Mouse (Mus musculus): Measurements from ENCODE around the gene Adam23. TPM values are rescaled to one million over a fixed set of nuclear protein-coding genes. Genes with fewer than 3 reads are reported as not detected.

The Adam23 gene
- polyA plus RNA-seq, 1 experiment from 2014 or later: 4.5 TPM

GRCm38 (mm10) chr1:63529901-63530300, 84.2 kb downstream of the Adam23 start:
- Histone ChIP-seq H3K36me3 (replicated peaks; ENCODE audit: insufficient read depth, low read length) (no peaks in the 10 kb centered on the region), H3K4me3 (ENCODE audit: low read depth, low read length) (no peak overlapping the region), H3K9ac (replicated peaks) (no peak overlapping the region), H3K27me3 (ENCODE audit: insufficient read depth, low read length) (no peaks in the 10 kb centered on the region), H3K27ac (ENCODE audit: low read depth) (no peak overlapping the region), H3K4me2 (ENCODE audit: low read depth, low read length) (no peak overlapping the region), H3K4me1 (ENCODE audit: insufficient read depth) (no peaks in the 10 kb centered on the region), H3K9me3 (ENCODE audit: low read length) (no peaks in the 10 kb centered on the region)
- DNase-seq (no peak), ATAC-seq (no peak)
- TF ChIP-seq CTCF (IDR thresholded peaks at IDR 0.05; ENCODE audit: low read depth) (no peak), EP300 (IDR thresholded peaks at IDR 0.05; ENCODE audit: low read depth) (no peak)
- WGBS (ENCODE audit: insufficient replicate concordance): 74% methylated on average over 9 of the region's 9 CpGs

DNA sequence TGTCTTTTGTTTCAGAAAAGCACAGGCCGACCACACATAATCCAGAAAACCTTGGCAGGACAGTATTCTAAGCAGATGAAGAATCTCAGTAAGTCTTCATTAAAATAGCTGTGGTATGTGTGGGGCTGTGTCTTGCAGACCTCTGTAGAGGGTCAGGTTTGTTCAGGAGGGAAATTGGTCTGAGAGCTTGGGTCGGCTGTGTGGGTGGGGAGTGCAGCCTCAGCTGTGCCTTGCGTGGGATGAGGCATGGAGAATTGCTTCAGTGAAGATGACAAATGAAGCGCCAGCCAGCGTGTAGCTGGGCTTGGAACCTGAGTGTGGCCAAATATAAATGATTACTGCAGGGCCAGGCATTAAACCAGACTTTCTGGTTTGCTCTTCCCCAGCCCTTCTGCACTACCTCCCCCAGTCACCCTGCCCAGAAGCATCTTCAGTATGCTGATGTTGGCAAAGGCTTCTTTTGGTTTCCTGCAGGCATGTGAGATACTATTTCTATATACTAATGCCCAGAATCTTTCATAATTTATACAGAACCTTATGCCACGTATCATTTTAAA, 88.7 kb downstream of the Adam23 start:
- WGBS (ENCODE audit: insufficient replicate concordance): 57% methylated on average over 6 of the region's 6 CpGs
- TF ChIP-seq CTCF (IDR thresholded peaks at IDR 0.05; ENCODE audit: low read depth): no peak
- no peak for TF ChIP-seq EP300 (IDR thresholded peaks at IDR 0.05; ENCODE audit: low read depth)
- no peaks in the 10 kb centered on the region for H3K9me3 ChIP-seq (ENCODE audit: low read length)
- H3K36me3 ChIP-seq (replicated peaks; ENCODE audit: insufficient read depth, low read length): no peaks in the 10 kb centered on the region
- no peaks in the 10 kb centered on the region for H3K27me3 ChIP-seq (ENCODE audit: insufficient read depth, low read length)
- no peak overlapping the region for H3K27ac ChIP-seq (ENCODE audit: low read depth)
- H3K4me2 ChIP-seq (ENCODE audit: low read depth, low read length): no peak overlapping the region
- no peaks in the 10 kb centered on the region for H3K4me1 ChIP-seq (ENCODE audit: insufficient read depth)
- H3K4me3 ChIP-seq (ENCODE audit: low read depth, low read length): no peak overlapping the region
- DNase-seq (no peak), ATAC-seq (no peak)
- no peak overlapping the region for H3K9ac ChIP-seq (replicated peaks)

GRCm38 (mm10) chr1:63539884-63540613, 94.4 kb downstream of the Adam23 start:
- H3K27me3 ChIP-seq (ENCODE audit: insufficient read depth, low read length): no peaks in the 10 kb centered on the region
- DNase-seq: no peak
- H3K4me1 ChIP-seq (ENCODE audit: insufficient read depth): no peaks in the 10 kb centered on the region
- no peak overlapping the region for H3K4me2 ChIP-seq (ENCODE audit: low read depth, low read length)
- H3K4me3 ChIP-seq (ENCODE audit: low read depth, low read length): no peak overlapping the region
- H3K27ac ChIP-seq (ENCODE audit: low read depth): no peak overlapping the region
- no peaks in the 10 kb centered on the region for H3K36me3 ChIP-seq (replicated peaks; ENCODE audit: insufficient read depth, low read length)
- no peaks in the 10 kb centered on the region for H3K9me3 ChIP-seq (ENCODE audit: low read length)
- WGBS (ENCODE audit: insufficient replicate concordance): 71% methylated on average over 14 of the region's 14 CpGs
- TF ChIP-seq EP300 (IDR thresholded peaks at IDR 0.05; ENCODE audit: low read depth) (no peak), CTCF (IDR thresholded peaks at IDR 0.05; ENCODE audit: low read depth) (no peak)
- no peak overlapping the region for H3K9ac ChIP-seq (replicated peaks)
- no peak for ATAC-seq

DNA sequence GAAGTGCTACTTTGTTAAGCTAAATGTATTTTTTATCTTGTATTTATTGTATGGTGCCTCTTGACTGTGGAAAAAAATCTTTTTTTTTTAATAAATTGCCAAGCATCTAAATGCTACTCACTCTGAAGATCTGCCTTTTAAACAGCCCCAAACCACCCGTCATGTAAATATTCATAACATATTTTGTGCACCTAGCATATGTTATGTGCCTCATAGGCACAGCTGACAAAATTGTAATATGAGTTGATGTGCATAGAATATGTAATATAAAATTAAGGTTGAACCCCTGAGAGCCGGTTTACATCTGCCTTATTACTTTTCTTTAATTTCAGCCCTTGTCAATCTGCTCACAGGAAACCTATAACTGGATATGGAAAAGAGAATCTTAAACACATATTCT, 98.4 kb downstream of the Adam23 start:
- no peak overlapping the region for H3K27ac ChIP-seq (ENCODE audit: low read depth)
- ATAC-seq (no peak), DNase-seq (no peak)
- H3K9ac ChIP-seq (replicated peaks): no peak overlapping the region
- H3K27me3 ChIP-seq (ENCODE audit: insufficient read depth, low read length): no peaks in the 10 kb centered on the region
- H3K36me3 ChIP-seq (replicated peaks; ENCODE audit: insufficient read depth, low read length): no peaks in the 10 kb centered on the region
- H3K4me3 ChIP-seq (ENCODE audit: low read depth, low read length): no peak overlapping the region
- H3K4me1 ChIP-seq (ENCODE audit: insufficient read depth): no peaks in the 10 kb centered on the region
- H3K9me3 ChIP-seq (ENCODE audit: low read length): no peaks in the 10 kb centered on the region
- TF ChIP-seq CTCF (IDR thresholded peaks at IDR 0.05; ENCODE audit: low read depth): no peak
- TF ChIP-seq EP300 (IDR thresholded peaks at IDR 0.05; ENCODE audit: low read depth): no peak
- WGBS (ENCODE audit: insufficient replicate concordance): 74% methylated on average over 2 of the region's 2 CpGs
- H3K4me2 ChIP-seq (ENCODE audit: low read depth, low read length): no peak overlapping the region

- Histone ChIP-seq H3K36me3 (replicated peaks; ENCODE audit: insufficient read depth, low read length) (no peaks in the 10 kb centered on the region), H3K4me2 (ENCODE audit: low read depth, low read length) (no peak overlapping the region), H3K4me3 (ENCODE audit: low read depth, low read length) (no peak overlapping the region), H3K9ac (replicated peaks) (no peak overlapping the region), H3K9me3 (ENCODE audit: low read length) (no peaks in the 10 kb centered on the region), H3K4me1 (ENCODE audit: insufficient read depth) (no peaks in the 10 kb centered on the region), H3K27me3 (ENCODE audit: insufficient read depth, low read length) (no peaks in the 10 kb centered on the region), H3K27ac (ENCODE audit: low read depth) (no peak overlapping the region)
- TF ChIP-seq EP300 (IDR thresholded peaks at IDR 0.05; ENCODE audit: low read depth) (no peak), CTCF (IDR thresholded peaks at IDR 0.05; ENCODE audit: low read depth) (no peak)
- 63% methylated on average over 5 of the region's 5 CpGs for WGBS (ENCODE audit: insufficient replicate concordance)
- ATAC-seq (no peak), DNase-seq (no peak)
Measured at GRCm38 (mm10) chr1:63553039-63553438, 107.3 kb downstream of the Adam23 start.

- Histone ChIP-seq H3K4me1 (ENCODE audit: insufficient read depth) (no peaks in the 10 kb centered on the region), H3K36me3 (replicated peaks; ENCODE audit: insufficient read depth, low read length) (no peaks in the 10 kb centered on the region), H3K9me3 (ENCODE audit: low read length) (no peaks in the 10 kb centered on the region), H3K9ac (replicated peaks) (no peak overlapping the region), H3K4me2 (ENCODE audit: low read depth, low read length) (no peak overlapping the region), H3K27me3 (ENCODE audit: insufficient read depth, low read length) (no peaks in the 10 kb centered on the region), H3K27ac (ENCODE audit: low read depth) (no peak overlapping the region), H3K4me3 (ENCODE audit: low read depth, low read length) (no peak overlapping the region)
- ATAC-seq (no peak), DNase-seq (no peak)
- WGBS (ENCODE audit: insufficient replicate concordance): 72% methylated on average over 4 of the region's 4 CpGs
- no peak for TF ChIP-seq CTCF (IDR thresholded peaks at IDR 0.05; ENCODE audit: low read depth)
- TF ChIP-seq EP300 (IDR thresholded peaks at IDR 0.05; ENCODE audit: low read depth): no peak
Measured at GRCm38 (mm10) chr1:63561772-63562520, 116.3 kb downstream of the Adam23 start.
